Mouse (Mus musculus) MEL (cell line): ENCODE measurements at regions not wholly inside any gene's neighbourhood (a gene's known extent, or its start where the extent isn't known, plus 50 kb on each side); places are given as distances from the start of the nearest gene placed in this dataset.

Source experiments
- CTCF ChIP-seq, 3 experiments: IDR thresholded peaks in 2 of 3; conservative IDR thresholded peaks in 1 of 3; 2 replicates each; pipeline ENCODE4 v1.5.1; 2011 to 2012; ENCODE audit warnings: low read length in 3 of 3, low read depth in 2 of 3, mild to moderate bottlenecking in 2 of 3, improper control_type of control experiment in 1 of 3, inconsistent platforms in 1 of 3, mixed read lengths in 1 of 3, moderate library complexity in 1 of 3; ENCODE audit not compliant: control insufficient read depth in 1 of 3, insufficient read depth in 1 of 3, poor library complexity in 1 of 3, severe bottlenecking in 1 of 3
- ELF1 ChIP-seq: IDR thresholded peaks from 2 replicates; pipeline ENCODE4 v1.6.1; 2014; ENCODE audit warnings: low read depth, mild to moderate bottlenecking, inconsistent platforms, low read length, improper control_type of control experiment, moderate library complexity
- EP300 ChIP-seq, 2 experiments: IDR thresholded peaks; 2 replicates each; pipeline ENCODE4 v1.6.1; 2011; ENCODE audit warnings: improper control_type of control experiment in 2 of 2, low read length in 2 of 2, low read depth in 1 of 2, mild to moderate bottlenecking in 1 of 2
- GATA1 ChIP-seq: IDR thresholded peaks from 2 replicates; pipeline ENCODE4 v1.6.1; 2011; ENCODE audit warnings: low read depth, low read length, improper control_type of control experiment
- HCFC1 ChIP-seq: IDR thresholded peaks from 2 replicates; pipeline ENCODE4 v1.6.1; 2012; ENCODE audit warnings: low read depth, mild to moderate bottlenecking, inconsistent platforms, low read length, improper control_type of control experiment, moderate library complexity
- MYB ChIP-seq: IDR thresholded peaks from 2 replicates; pipeline ENCODE4 v1.6.1; 2011; ENCODE audit warnings: mild to moderate bottlenecking, low read depth, low read length, improper control_type of control experiment
- POLR2AphosphoS2 ChIP-seq: IDR thresholded peaks from 2 replicates; pipeline ENCODE4 v1.6.1; 2011; ENCODE audit warnings: low read length, improper control_type of control experiment
- POLR2AphosphoS5 ChIP-seq: IDR thresholded peaks from 2 replicates; pipeline ENCODE4 v1.6.1; 2012; ENCODE audit warnings: low read depth, borderline replicate concordance, mild to moderate bottlenecking, inconsistent platforms, low read length, moderate library complexity, mixed read lengths
- RAD21 ChIP-seq: IDR thresholded peaks from 2 replicates; pipeline ENCODE4 v1.6.1; 2011; ENCODE audit warnings: mild to moderate bottlenecking, low read depth, low read length, improper control_type of control experiment
- TAL1 ChIP-seq: IDR thresholded peaks from 2 replicates; pipeline ENCODE4 v1.6.1; 2012; ENCODE audit warnings: mild to moderate bottlenecking, inconsistent platforms, low read length, moderate library complexity, mixed read lengths
- TBP ChIP-seq: IDR thresholded peaks from 2 replicates; pipeline ENCODE4 v1.8.0; 2011; ENCODE audit warnings: low read depth, low read length, improper control_type of control experiment
- ZMIZ1 ChIP-seq: IDR thresholded peaks from 2 replicates; pipeline ENCODE4 v1.6.1; 2012; ENCODE audit warnings: low read depth, mild to moderate bottlenecking, inconsistent platforms, low read length, improper control_type of control experiment, moderate library complexity

GRCm38 (mm10) chr1:190051903-190052302, 118.6 kb downstream of the Prox1 start:
- TF ChIP-seq CTCF (IDR thresholded peaks at IDR 0.05 in 2 of 3, conservative IDR thresholded peaks at IDR 0.05 in 1 of 3; ENCODE audit: control insufficient read depth in 1 of 3, insufficient read depth in 1 of 3, low read depth in 2 of 3, low read length in 3 of 3, poor library complexity in 1 of 3, severe bottlenecking in 1 of 3) (no peak), TBP (no peak), POLR2AphosphoS2 (no peak), HCFC1 (no peak), ELF1 (no peak), ZMIZ1 (no peak), TAL1 (no peak), EP300 (IDR thresholded peaks at IDR 0.05; ENCODE audit: low read depth in 1 of 2, low read length in 2 of 2) (no peak), POLR2AphosphoS5 (no peak), RAD21 (no peak), GATA1 (no peak), MYB (no peak)
